Mouse (Mus musculus): Measurements from ENCODE around the gene Atf3.
A peak's percentile ranks its signal among the peaks of the same experiment; 100 is the strongest.

The Atf3 gene

GRCm38 (mm10) chr1:191217939-191218338 lies at the start of gene Atf3:
Gene Atf3 (minus strand): TSS chr1:191218039.
- DNase-seq: no peak

- no peak for DNase-seq
Observed at GRCm38 (mm10) chr1:191267162-191267561, 49.3 kb upstream of the Atf3 start.

- DNase-seq: no peak
Observed at GRCm38 (mm10) chr1:191263471-191263870, 45.6 kb upstream of the Atf3 start.

GRCm38 (mm10) chr1:191261861-191262260 lies 44.0 kb upstream of the Atf3 start:
- no peak for DNase-seq

- no peak for DNase-seq
Observed at GRCm38 (mm10) chr1:191259661-191260060, 41.8 kb upstream of the Atf3 start.

GRCm38 (mm10) chr1:191259121-191259520 lies 41.3 kb upstream of the Atf3 start:
- no peak for DNase-seq

GRCm38 (mm10) chr1:191258521-191258920 lies 40.7 kb upstream of the Atf3 start:
- no peak for DNase-seq

GRCm38 (mm10) chr1:191257981-191258380 lies 40.1 kb upstream of the Atf3 start:
- DNase-seq: no peak

GRCm38 (mm10) chr1:191257351-191257771 lies 39.5 kb upstream of the Atf3 start:
- no peak for DNase-seq

- no peak for DNase-seq
Observed at GRCm38 (mm10) chr1:191256566-191257350, 38.9 kb upstream of the Atf3 start.

- no peak for DNase-seq
Observed at GRCm38 (mm10) chr1:191256134-191256533, 38.3 kb upstream of the Atf3 start.

- peak; percentile 81 for DNase-seq
Observed at GRCm38 (mm10) chr1:191254448-191254847, 36.6 kb upstream of the Atf3 start.

GRCm38 (mm10) chr1:191253636-191254035 lies 35.8 kb upstream of the Atf3 start:
- no peak for DNase-seq

GRCm38 (mm10) chr1:191249975-191250374 lies 32.1 kb upstream of the Atf3 start:
- DNase-seq: no peak

- DNase-seq: no peak
Observed at GRCm38 (mm10) chr1:191248423-191248822, 30.6 kb upstream of the Atf3 start.

GRCm38 (mm10) chr1:191247561-191247960 lies 29.7 kb upstream of the Atf3 start:
- DNase-seq: no peak

GRCm38 (mm10) chr1:191243855-191244254 lies 26.0 kb upstream of the Atf3 start:
- DNase-seq: no peak

- DNase-seq: no peak
Observed at GRCm38 (mm10) chr1:191242065-191242698, 24.3 kb upstream of the Atf3 start.

- DNase-seq: no peak
Observed at GRCm38 (mm10) chr1:191241574-191241973, 23.7 kb upstream of the Atf3 start.

- DNase-seq: no peak
Observed at GRCm38 (mm10) chr1:191239602-191240001, 21.8 kb upstream of the Atf3 start.

GRCm38 (mm10) chr1:191235788-191236542 lies 18.1 kb upstream of the Atf3 start:
- DNase-seq: no peak

- no peak for DNase-seq
Observed at GRCm38 (mm10) chr1:191234837-191235236, 17.0 kb upstream of the Atf3 start.

GRCm38 (mm10) chr1:191230355-191230931 lies 12.6 kb upstream of the Atf3 start:
- DNase-seq: peak; percentile 19
